Mouse (Mus musculus) embryonic facial prominence, embryonic 11.5 days (tissue): ENCODE data around the gene Cpsf7. TPM values are rescaled to one million over a fixed set of nuclear protein-coding genes. Genes with fewer than 3 reads are reported as not detected.

Experiments
- ATAC-seq: fragments of 200-750 bp; cut with Nextera tagmentation; replicated peaks from 2 replicates; pipeline ENCODE4 v1.8.0; 2017; ENCODE audit warnings: low read depth; ENCODE audit not compliant: insufficient number of reproducible peaks, low FRiP score, low TSS enrichment
- DNase-seq: peaks from one replicate; pipeline ENCODE4 v3.0.0-alpha.2; 2015; ENCODE audit warnings: low spot score
- H3K27ac ChIP-seq: fragments of 300-500 bp; sonication (generic); replicated peaks from 2 replicates; pipeline ENCODE4 v1.5.1; 2014; ENCODE audit warnings: mild to moderate bottlenecking, low read depth, low read length, control low read depth
- H3K27me3 ChIP-seq: fragments of 300-500 bp; sonication (generic); 2 replicates; pipeline ENCODE4 v1.6.1; 2014; ENCODE audit warnings: mild to moderate bottlenecking, low read length, moderate library complexity, mixed read lengths; ENCODE audit not compliant: control insufficient read depth, insufficient read depth
- H3K36me3 ChIP-seq: fragments of 300-500 bp; sonication (generic); replicated peaks from 2 replicates; pipeline ENCODE4 v1.6.1; 2014; ENCODE audit warnings: low read depth, mild to moderate bottlenecking, low read length, moderate library complexity, mixed read lengths; ENCODE audit not compliant: control insufficient read depth, insufficient read depth
- H3K4me1 ChIP-seq: fragments of 300-500 bp; sonication (generic); 2 replicates; pipeline ENCODE4 v1.6.1; 2014; ENCODE audit warnings: low read length, mixed read lengths; ENCODE audit not compliant: control insufficient read depth, insufficient read depth
- H3K4me2 ChIP-seq: fragments of 300-500 bp; sonication (generic); 2 replicates; pipeline ENCODE4 v1.6.1; 2014; ENCODE audit warnings: low read depth, mild to moderate bottlenecking, control low read depth, low read length, moderate library complexity
- H3K4me3 ChIP-seq: fragments of 300-500 bp; sonication (generic); 2 replicates; pipeline ENCODE4 v1.5.1; 2014; ENCODE audit warnings: low read depth, low read length, control low read depth
- H3K9ac ChIP-seq: fragments of 300-500 bp; sonication (generic); replicated peaks from 2 replicates; pipeline ENCODE4 v1.6.1; 2014; ENCODE audit warnings: mild to moderate bottlenecking, control low read depth, low read length
- H3K9me3 ChIP-seq: fragments of 300-500 bp; sonication (generic); replicated peaks from 2 replicates; pipeline ENCODE4 v1.6.1; 2016; ENCODE audit warnings: mild to moderate bottlenecking, low read length, inconsistent platforms, mixed read lengths; ENCODE audit not compliant: control insufficient read depth
- WGBS: fragments of 180-500 bp; shearing (Covaris S2); extraction: QIAGEN DNeasy Blood & Tissue Kit; methylation state at CpG from one replicate; pipeline ENCODE4 v1.1.7; 2014; 5-methylcytosine and 5-hydroxymethylcytosine counted together
- polyA plus RNA-seq: library from polyadenylated mRNA; unstranded; fragments of >200 nt; fragmentation: Nextera tagmentation; extraction: Ambion mirVana; gene quantifications from 2 replicates; pipeline ENCODE4 v1.2.1, GENCODE M21; 2014

Gene Cpsf7
- polyA plus RNA-seq, 1 experiment from 2014 or later: 64.6 TPM

DNA sequence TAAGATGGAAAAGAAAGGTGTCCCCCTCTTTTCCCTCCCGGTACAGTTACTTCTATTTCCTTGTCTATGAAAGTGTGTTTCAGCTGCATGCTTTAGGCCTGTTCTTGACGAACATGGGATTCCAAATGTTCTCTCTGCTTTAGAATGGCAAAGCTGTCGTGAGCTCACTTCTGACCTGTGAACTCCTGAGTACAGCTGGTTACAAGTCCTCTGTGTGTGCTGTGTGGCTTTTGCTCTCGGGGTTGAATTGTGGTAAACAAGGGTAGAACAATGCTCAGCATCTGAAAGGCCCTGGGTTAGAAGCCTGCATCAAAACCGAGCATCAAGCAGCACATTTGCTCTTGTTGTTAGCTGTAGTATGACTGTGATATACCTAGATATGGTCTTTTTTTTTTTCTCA lies 37.3 kb downstream of the Cpsf7 start:
- H3K4me1 ChIP-seq: no peaks in the 10 kb centered on the region
- H3K9me3 ChIP-seq: no peaks in the 10 kb centered on the region
- H3K4me2 ChIP-seq: no peak overlapping the region
- no peak overlapping the region for H3K9ac ChIP-seq
- H3K36me3 ChIP-seq: no peaks in the 10 kb centered on the region; the same call in 1 of the 2 replicates
- no peaks in the 10 kb centered on the region for H3K27me3 ChIP-seq
- 42% methylated on average over 5 of the region's 5 CpGs for WGBS
- no peak overlapping the region for H3K27ac ChIP-seq
- H3K4me3 ChIP-seq: no peak overlapping the region
- ATAC-seq (no peak), DNase-seq (no peak)

DNA sequence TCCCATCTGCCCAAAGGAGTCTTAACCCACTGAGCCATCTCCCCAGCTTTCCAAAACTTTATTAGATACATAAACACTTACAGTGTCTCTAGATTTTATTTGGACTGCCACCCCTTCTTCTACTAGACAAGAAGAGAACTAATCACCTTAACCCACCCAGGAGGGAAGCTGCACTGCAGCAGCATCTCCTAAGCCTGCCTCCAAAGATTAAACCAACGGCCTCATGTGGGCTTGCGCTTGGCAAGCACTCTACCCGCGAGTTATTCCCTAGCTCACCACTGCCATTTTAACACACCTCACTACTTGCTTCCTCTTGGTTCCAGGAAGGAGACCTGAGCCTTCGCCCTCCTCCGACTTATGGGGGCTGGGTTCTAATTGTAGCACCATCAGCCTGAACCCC lies 39.2 kb downstream of the Cpsf7 start:
- no peak for DNase-seq
- Histone ChIP-seq H3K4me2 (no peak overlapping the region), H3K9ac (no peak overlapping the region), H3K36me3 (no peaks in the 10 kb centered on the region; the same call in 1 of the 2 replicates), H3K4me3 (no peak overlapping the region), H3K27ac (no peak overlapping the region), H3K9me3 (no peaks in the 10 kb centered on the region), H3K27me3 (no peaks in the 10 kb centered on the region), H3K4me1 (no peaks in the 10 kb centered on the region)
- ATAC-seq: no peak
- 84% methylated on average over 6 of the region's 6 CpGs for WGBS

DNA sequence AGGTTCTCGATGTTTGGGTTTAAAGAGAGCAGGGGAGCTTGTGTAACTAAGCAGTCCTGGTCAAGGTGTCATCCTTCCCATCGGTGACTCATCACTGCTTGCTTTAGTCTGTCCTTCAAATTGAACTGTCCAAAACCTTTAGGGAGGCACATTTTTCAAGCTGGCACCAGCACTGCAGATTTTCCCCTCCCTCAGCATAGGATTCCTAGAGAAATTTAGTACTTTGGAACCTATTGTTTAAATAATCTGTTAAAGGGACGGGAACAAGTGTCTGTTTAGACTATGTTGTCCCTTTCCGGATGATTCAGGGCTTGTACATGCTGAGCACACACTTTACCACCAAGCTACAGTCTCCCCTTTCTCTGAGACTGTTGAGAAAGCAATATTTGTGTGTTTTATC lies 40.2 kb downstream of the Cpsf7 start:
- no peaks in the 10 kb centered on the region; the same call in 1 of the 2 replicates for H3K36me3 ChIP-seq
- H3K4me2 ChIP-seq: no peak overlapping the region
- no peak overlapping the region for H3K9ac ChIP-seq
- H3K27ac ChIP-seq: no peak overlapping the region
- no peaks in the 10 kb centered on the region for H3K4me1 ChIP-seq
- H3K27me3 ChIP-seq: no peaks in the 10 kb centered on the region
- no peaks in the 10 kb centered on the region for H3K9me3 ChIP-seq
- 86% methylated on average over 4 of the region's 4 CpGs for WGBS
- H3K4me3 ChIP-seq: no peak overlapping the region
- ATAC-seq (no peak), DNase-seq (no peak)

DNA sequence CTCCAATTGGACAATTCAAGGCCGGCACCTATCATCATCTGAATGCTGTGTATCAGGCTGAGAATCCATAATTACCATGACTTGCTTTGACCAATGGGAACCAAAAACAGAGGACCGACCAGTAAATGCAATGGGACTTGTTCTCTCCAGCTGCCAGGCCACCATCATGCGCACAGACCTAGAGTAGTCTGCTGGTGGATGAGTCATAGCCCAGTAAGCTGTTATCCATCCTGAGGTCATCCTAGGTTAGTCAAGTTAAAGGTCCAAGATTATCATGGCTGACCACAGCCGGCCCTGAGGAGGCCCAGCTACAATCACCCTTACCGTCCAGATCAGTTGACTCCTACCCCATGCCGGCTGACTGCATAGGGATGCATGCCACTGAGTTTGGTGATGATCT lies 44.6 kb downstream of the Cpsf7 start:
- Histone ChIP-seq H3K4me2 (no peak overlapping the region), H3K4me3 (no peak overlapping the region), H3K4me1 (no peaks in the 10 kb centered on the region), H3K27me3 (no peaks in the 10 kb centered on the region), H3K36me3 (peaks cover 6% of the 10 kb centered on the region), H3K27ac (no peak overlapping the region), H3K9me3 (no peaks in the 10 kb centered on the region), H3K9ac (no peak overlapping the region)
- WGBS: 92% methylated on average over 6 of the region's 6 CpGs
- ATAC-seq (no peak), DNase-seq (no peak)

DNA sequence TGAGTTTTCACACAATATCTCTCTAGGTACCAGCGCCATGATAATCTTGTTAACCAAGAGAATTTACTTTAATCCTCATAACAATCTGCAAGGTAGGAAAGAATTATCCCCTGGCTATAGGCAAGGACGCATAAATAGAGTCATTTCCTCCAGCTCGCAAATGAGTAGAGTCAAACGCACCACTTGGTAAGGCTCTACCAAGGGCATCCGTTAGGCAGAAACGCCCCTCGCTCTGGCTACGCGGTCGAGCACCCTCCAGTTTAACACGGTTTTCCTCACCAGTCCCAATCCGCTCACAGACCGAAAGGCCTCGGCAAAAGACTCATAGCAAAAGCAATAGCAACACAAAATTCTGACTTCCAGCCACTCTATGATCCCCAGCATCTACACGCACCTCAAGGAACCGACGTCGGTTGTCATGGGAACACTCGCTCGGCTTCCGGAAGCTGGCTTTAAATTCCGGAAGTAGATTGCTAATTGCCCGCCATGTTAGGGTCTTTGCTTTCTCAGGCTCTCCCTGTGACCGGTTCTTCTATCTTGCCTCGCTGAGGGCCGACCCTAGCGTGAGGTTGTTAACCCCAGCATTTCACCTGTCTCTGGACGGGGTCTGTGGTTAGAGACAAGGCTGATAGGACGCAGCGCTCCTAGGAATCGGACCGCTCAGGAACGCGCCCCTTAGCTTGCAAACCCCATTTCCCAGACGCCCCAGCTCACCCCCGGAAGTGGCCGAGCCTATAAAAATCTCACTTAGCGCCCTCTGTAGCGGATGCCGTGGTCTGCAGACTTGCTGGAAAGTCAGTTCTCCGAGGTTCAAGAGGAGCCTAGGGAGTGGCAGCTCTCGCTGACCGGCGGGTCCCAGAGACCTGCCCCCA lies 51.9 kb downstream of the Cpsf7 start, which contains the start of the genes Cyb561a3 and Tmem138:
Gene Cyb561a3, plus strand, starts transcription at position 483 of the 872 bp plus-strand sequence.
Gene Tmem138, minus strand, starts transcription at position 673 of the 872 bp plus-strand sequence.
- peak within 1 kb of the TSS; percentile 67 for H3K4me3 ChIP-seq
- no peaks in the 10 kb centered on the region for H3K4me1 ChIP-seq
- ATAC-seq (peak; percentile 93), DNase-seq (peak; percentile 97)
- H3K27ac ChIP-seq: peak within 1 kb of the TSS; percentile 77
- under 1% methylated on average over 44 of the region's 44 CpGs for WGBS
- peak within 1 kb of the TSS; percentile 72 for H3K9ac ChIP-seq
- H3K4me2 ChIP-seq: peak within 1 kb of the TSS; percentile 86
- H3K27me3 ChIP-seq: no peaks in the 10 kb centered on the region
- no peaks in the 10 kb centered on the region for H3K9me3 ChIP-seq
- peaks cover 8% of the 10 kb centered on the region for H3K36me3 ChIP-seq

DNA sequence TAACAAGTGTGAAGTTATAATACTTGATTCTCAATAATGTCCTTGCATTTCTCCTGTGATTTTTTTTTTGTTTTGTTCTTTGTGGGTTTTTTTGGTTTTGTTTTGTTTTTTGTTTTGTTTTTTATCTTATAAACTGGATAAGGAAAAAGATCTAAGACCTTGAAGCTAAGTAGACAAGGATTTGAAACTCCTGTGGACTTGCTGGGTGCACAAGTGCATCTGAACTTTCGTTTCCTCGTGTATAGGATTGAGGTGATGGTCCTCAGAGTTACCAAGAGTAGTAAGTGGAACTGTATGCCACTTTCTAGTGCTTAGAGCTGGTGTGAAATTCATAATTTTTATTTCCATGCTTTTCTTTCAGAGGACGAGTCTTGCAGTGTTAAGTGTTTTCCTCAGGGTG lies 55.0 kb downstream of the Cpsf7 start:
- H3K27me3 ChIP-seq: no peaks in the 10 kb centered on the region
- DNase-seq: no peak
- no peaks in the 10 kb centered on the region for H3K4me1 ChIP-seq
- H3K36me3 ChIP-seq: no peaks in the 10 kb centered on the region
- no peak for ATAC-seq
- H3K4me2 ChIP-seq: no peak overlapping the region
- no peak overlapping the region for H3K4me3 ChIP-seq
- no peak overlapping the region for H3K9ac ChIP-seq
- no peaks in the 10 kb centered on the region for H3K9me3 ChIP-seq
- H3K27ac ChIP-seq: no peak overlapping the region
- 81% methylated on average over 3 of the region's 3 CpGs for WGBS

DNA sequence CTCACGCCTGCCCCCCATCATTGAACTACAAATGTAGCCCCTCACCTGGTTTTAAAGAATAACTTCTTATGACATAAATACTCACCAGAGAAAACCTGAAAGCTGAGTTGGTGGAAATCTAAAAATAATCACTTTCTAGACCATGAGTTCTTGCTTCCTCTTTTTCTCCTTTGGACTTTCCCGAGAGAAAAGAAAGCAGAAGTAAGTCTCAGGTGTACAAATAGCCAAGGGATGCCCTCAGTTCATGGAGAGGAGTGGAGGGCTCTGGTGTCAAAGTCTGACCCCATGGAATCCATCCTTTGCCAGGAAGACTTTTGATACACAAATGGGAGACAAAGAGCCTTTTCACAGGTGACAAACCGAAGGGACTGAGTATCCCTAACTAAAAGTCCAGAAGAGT lies 55.7 kb downstream of the Cpsf7 start:
- Histone ChIP-seq H3K4me3 (no peak overlapping the region), H3K9ac (no peak overlapping the region), H3K27ac (no peak overlapping the region), H3K36me3 (no peaks in the 10 kb centered on the region), H3K4me1 (no peaks in the 10 kb centered on the region), H3K4me2 (no peak overlapping the region), H3K27me3 (no peaks in the 10 kb centered on the region), H3K9me3 (no peaks in the 10 kb centered on the region)
- ATAC-seq: no peak
- no peak for DNase-seq
- 81% methylated on average over 3 of the region's 3 CpGs for WGBS

DNA sequence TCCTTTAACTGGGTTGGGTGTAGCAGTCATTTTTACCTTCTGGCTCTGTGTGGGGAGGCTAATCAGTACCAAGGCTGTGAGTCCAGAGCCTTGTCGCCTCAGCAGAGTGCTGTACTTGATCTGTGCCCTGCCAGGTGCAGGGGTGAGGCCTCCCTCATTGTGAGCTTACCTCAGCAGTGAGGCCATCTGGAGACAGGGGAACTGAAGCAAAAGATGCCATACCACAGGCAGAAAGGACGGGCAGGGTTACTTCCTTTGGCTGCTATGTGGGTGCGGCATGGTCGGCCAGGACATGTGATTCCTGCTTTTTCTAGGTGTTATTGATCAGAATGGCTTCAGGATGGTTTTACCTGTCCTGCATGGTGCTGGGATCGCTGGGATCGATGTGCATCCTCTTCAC lies 56.9 kb downstream of the Cpsf7 start:
- no peaks in the 10 kb centered on the region for H3K4me1 ChIP-seq
- H3K9ac ChIP-seq: no peak overlapping the region
- DNase-seq: no peak
- no peak overlapping the region for H3K4me3 ChIP-seq
- H3K4me2 ChIP-seq: no peak overlapping the region
- WGBS: 86% methylated on average over 6 of the region's 6 CpGs
- H3K27me3 ChIP-seq: no peaks in the 10 kb centered on the region
- no peak overlapping the region for H3K27ac ChIP-seq
- no peaks in the 10 kb centered on the region for H3K9me3 ChIP-seq
- ATAC-seq: no peak
- no peaks in the 10 kb centered on the region for H3K36me3 ChIP-seq
